Mouse (Mus musculus) liver, adult 2 months (tissue): Measurements from ENCODE around the gene Celf2.

Source experiments
- CTCF ChIP-seq: fragments of 200-500 bp; IDR thresholded peaks from 2 replicates; pipeline ENCODE4 v1.5.1; 2011; ENCODE audit warnings: low read depth, low read length, control low read depth
- POLR2A ChIP-seq: fragments of 200-500 bp; IDR thresholded peaks from 2 replicates; pipeline ENCODE4 v1.6.1; 2011; ENCODE audit warnings: low read length, control low read depth; ENCODE audit not compliant: insufficient read depth; ENCODE audit errors: extremely low read depth

GRCm38 (mm10) chr2:6585069-6585754 lies 924.2 kb downstream of the Celf2 start:
- TF ChIP-seq CTCF (no peak), POLR2A (no peak)
